Mouse (Mus musculus) liver, embryonic 18 days (tissue): ENCODE results near the gene Rnf38. TPM values are rescaled to one million over a fixed set of nuclear protein-coding genes. Genes with fewer than 3 reads are reported as not detected.

Experiments
- polyA plus RNA-seq: library from polyadenylated mRNA; depleted of rRNA; stranded (reverse); fragments of >200 nt; gene quantifications from 2 replicates; pipeline ENCODE4 v1.2.3, GENCODE M21; 2012; rRNA removed

The Rnf38 gene
- polyA plus RNA-seq, result 17.5 and 19.8 TPM in 2 replicates

GRCm38 (mm10) chr4:44233713-44234003 lies at the start of gene Rnf38:
Rnf38 (minus strand) TSS chr4:44233789.

GRCm38 (mm10) chr4:44083945-44084344 lies 149.6 kb downstream of the Rnf38 start, which contains the start of gene Gne:
Gne (minus strand) TSS chr4:44084177.

Other genes starting within 250 kb of the Rnf38 start
- gene Clta, start 229.3 kb downstream of the Rnf38 start, polyA plus RNA-seq, result 167 and 176 TPM in 2 replicates
- gene Gne, start 149.6 kb downstream of the Rnf38 start, polyA plus RNA-seq, result 20.2 and 25.8 TPM in 2 replicates
- 4.3 TPM in 2 replicates for gene Melk, start 67.1 kb upstream of the Rnf38 start, polyA plus RNA-seq